Mouse (Mus musculus) heart, embryonic 14.5 days (tissue): ENCODE data around the gene Rps10. TPM values are rescaled to one million over a fixed set of nuclear protein-coding genes. Genes with fewer than 3 reads are reported as not detected.
A peak's percentile ranks its signal among the peaks of the same experiment; 100 is the strongest.

Source experiments
- ATAC-seq: fragments of 200-750 bp; cut with Nextera tagmentation; 2 replicates; pipeline ENCODE4 v1.8.0; 2017; ENCODE audit warnings: low read depth, moderate TSS enrichment; ENCODE audit not compliant: insufficient number of reproducible peaks, insufficient read depth, low FRiP score
- H3K27ac ChIP-seq, 2 experiments: fragments of 200-500 bp in 1 of 2; fragments of 300-500 bp in 1 of 2; sonication (generic) in 1 of 2; replicated peaks in 1 of 2; 2 replicates each; pipeline ENCODE4 v1.5.1; 2012 to 2014; ENCODE audit warnings: low read depth in 2 of 2, low read length in 2 of 2, control low read depth in 1 of 2, mild to moderate bottlenecking in 1 of 2, mixed read lengths in 1 of 2; ENCODE audit not compliant: control insufficient read depth in 1 of 2, insufficient read depth in 1 of 2
- H3K27me3 ChIP-seq: fragments of 300-500 bp; sonication (generic); 2 replicates; pipeline ENCODE4 v1.6.1; 2014; ENCODE audit warnings: mild to moderate bottlenecking, low read length, control low read depth; ENCODE audit not compliant: control insufficient read depth, insufficient read depth
- H3K36me3 ChIP-seq: fragments of 300-500 bp; sonication (generic); 2 replicates; pipeline ENCODE4 v1.6.1; 2014; ENCODE audit warnings: mild to moderate bottlenecking, control low read depth, low read length, mixed read lengths; ENCODE audit not compliant: control insufficient read depth, insufficient read depth
- H3K4me1 ChIP-seq, 2 experiments: fragments of 200-500 bp in 1 of 2; fragments of 300-500 bp in 1 of 2; sonication (generic) in 1 of 2; 2 replicates each; pipeline ENCODE4 v1.6.1; 2012 to 2014; ENCODE audit warnings: low read length in 2 of 2, control low read depth in 1 of 2, mixed read lengths in 1 of 2; ENCODE audit not compliant: control insufficient read depth in 2 of 2, insufficient read depth in 2 of 2
- H3K4me2 ChIP-seq: fragments of 300-500 bp; sonication (generic); 2 replicates; pipeline ENCODE4 v1.6.1; 2014; ENCODE audit warnings: mild to moderate bottlenecking, low read length
- H3K4me3 ChIP-seq, 2 experiments: fragments of 200-500 bp in 1 of 2; fragments of 300-500 bp in 1 of 2; sonication (generic) in 1 of 2; 2 replicates each; pipeline ENCODE4 v1.5.1; 2012 to 2014; ENCODE audit warnings: low read length in 2 of 2, mild to moderate bottlenecking in 2 of 2, control low read depth in 1 of 2, low read depth in 1 of 2, moderate library complexity in 1 of 2; ENCODE audit not compliant: control insufficient read depth in 1 of 2, insufficient read depth in 1 of 2
- H3K9ac ChIP-seq: fragments of 300-500 bp; sonication (generic); 2 replicates; pipeline ENCODE4 v1.6.1; 2014; ENCODE audit warnings: mild to moderate bottlenecking, low read length
- H3K9me3 ChIP-seq: fragments of 300-500 bp; sonication (generic); 2 replicates; pipeline ENCODE4 v1.6.1; 2016; ENCODE audit warnings: low read length, control low read depth; ENCODE audit not compliant: control insufficient read depth
- WGBS: fragments of 180-500 bp; shearing (Covaris S2); extraction: QIAGEN DNeasy Blood & Tissue Kit; methylation state at CpG from one replicate; pipeline ENCODE4 v1.1.7; 2014; 5-methylcytosine and 5-hydroxymethylcytosine counted together
- polyA plus RNA-seq: library from polyadenylated mRNA; unstranded; fragments of >200 nt; fragmentation: Nextera tagmentation; extraction: Ambion mirVana; gene quantifications from 2 replicates; pipeline ENCODE4 v1.2.1, GENCODE M21; 2014

The Rps10 gene
- polyA plus RNA-seq = 624 and 715 TPM in 2 replicates

DNA sequence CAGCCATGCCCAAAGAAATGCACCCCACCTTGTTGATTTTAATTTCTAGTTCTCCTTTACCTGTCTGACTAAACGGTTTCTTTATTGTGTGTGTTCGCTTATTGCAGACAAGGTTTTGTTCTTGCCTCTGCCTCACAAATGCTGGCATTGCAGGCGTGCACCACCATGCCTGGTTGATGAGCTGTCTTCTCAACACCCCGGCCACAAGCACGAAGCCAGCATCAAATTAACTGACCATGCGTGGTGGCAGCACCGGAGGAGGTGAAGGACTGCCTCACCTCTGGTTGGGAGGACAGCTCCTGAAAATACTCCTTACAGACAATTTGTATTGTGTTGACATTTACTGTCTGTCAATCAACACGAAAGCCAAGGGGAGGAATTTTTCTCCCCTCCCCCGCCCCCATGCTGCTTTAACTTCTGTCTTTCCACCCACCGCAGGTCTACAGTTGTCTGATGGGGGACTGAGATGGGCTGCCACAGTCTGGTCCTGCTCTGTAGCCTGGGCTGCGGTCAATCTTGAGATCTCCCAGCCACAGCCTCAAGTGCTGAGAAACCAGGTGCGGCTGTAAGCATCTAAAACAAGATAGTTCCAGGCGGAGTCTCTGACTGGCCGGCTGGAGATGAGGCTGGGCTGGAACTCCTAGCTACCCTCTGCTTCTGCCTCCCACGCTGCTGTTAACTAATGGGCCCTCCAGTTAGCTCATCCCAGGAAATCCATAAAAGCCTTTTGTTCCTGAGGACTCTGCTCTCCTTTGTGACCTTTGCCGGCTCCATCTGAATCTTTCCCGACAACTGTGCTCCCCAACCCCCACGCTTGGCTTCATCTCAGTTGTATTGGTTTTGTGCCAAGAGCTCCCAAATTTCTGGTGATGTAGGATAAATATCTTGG is at the start of gene Rps10:
Rps10 (minus strand) TSS at position 538 of the 889 bp plus-strand sequence.
- Histone ChIP-seq H3K27me3 (no peaks in the 10 kb centered on the region), H3K27ac (peak within 1 kb of the TSS; percentile 37 to 61; a peak in 3 of 4 replicates), H3K4me3 (peak within 1 kb of the TSS; percentile 38 to 69), H3K9me3 (no peaks in the 10 kb centered on the region), H3K36me3 (peaks cover 26% of the 10 kb centered on the region), H3K4me2 (peak within 1 kb of the TSS; percentile 96), H3K4me1 (peaks cover 13 to 29% of the 10 kb centered on the region in 2 experiments; a peak in 3 of 4 replicates), H3K9ac (no peak within 1 kb of the TSS)
- WGBS = 43% methylated on average over 18 of the region's 18 CpGs
- ATAC-seq = no peak

GRCm38 (mm10) chr17:27685550-27685913 is 49.1 kb upstream of the Rps10 start:
- Histone ChIP-seq H3K4me1 (peaks cover 7 to 12% of the 10 kb centered on the region in 2 experiments; a peak in 3 of 4 replicates), H3K27ac (no peak overlapping the region), H3K4me2 (peak overlapping the region; percentile 79), H3K36me3 (no peaks in the 10 kb centered on the region), H3K4me3 (peak overlapping the region; percentile 28 to 39; a peak in 3 of 4 replicates), H3K27me3 (peaks cover 59% of the 10 kb centered on the region), H3K9ac (peak overlapping the region; percentile 41; the same call in 1 of the 2 replicates), H3K9me3 (no peaks in the 10 kb centered on the region)
- WGBS = 4% methylated on average over 11 of the region's 11 CpGs
- ATAC-seq = no peak

DNA sequence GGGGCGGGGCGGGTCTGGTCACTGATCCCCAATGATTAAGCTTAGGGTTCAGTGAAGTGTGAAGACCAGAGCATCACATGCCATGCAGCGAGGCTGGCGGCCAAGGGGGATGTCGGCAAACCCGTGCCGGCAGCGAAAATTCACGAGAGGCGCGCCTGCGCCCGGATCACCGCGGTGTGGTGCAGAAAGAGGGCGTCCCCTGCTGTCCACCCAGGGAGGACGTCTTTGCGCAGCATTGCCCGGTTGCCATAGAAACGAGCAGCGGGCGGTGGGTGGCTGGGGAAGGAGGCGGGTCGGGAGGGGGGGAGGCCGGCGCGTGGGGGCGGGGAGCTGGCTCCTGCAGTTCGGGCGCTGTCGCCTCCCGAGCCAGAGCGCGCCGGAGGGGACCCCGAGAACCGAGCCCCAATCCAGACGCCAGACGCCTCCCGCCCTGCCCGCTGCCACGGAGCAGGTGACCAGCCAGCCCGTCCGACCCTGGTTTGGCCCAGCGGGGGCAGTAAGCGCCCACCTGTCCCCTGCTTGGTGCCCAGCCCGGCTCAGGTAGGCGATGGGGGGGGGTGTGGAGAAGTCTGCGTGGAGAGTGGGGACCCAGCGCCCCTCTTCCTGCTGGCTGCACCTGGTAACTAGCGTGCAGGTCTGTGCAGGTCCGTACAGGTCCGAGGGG is 48.5 kb upstream of the Rps10 start:
- ATAC-seq = no peak
- H3K36me3 ChIP-seq = no peaks in the 10 kb centered on the region
- H3K4me1 ChIP-seq = peaks cover 7 to 12% of the 10 kb centered on the region in 2 experiments; a peak in 3 of 4 replicates
- peaks cover 59% of the 10 kb centered on the region for H3K27me3 ChIP-seq
- peak overlapping the region; percentile 41; the same call in 1 of the 2 replicates for H3K9ac ChIP-seq
- H3K9me3 ChIP-seq = no peaks in the 10 kb centered on the region
- peak overlapping the region; percentile 28 to 39 for H3K4me3 ChIP-seq
- 1% methylated on average over 49 of the region's 53 CpGs for WGBS
- peak overlapping the region; percentile 79 for H3K4me2 ChIP-seq
- H3K27ac ChIP-seq = no peak overlapping the region

DNA sequence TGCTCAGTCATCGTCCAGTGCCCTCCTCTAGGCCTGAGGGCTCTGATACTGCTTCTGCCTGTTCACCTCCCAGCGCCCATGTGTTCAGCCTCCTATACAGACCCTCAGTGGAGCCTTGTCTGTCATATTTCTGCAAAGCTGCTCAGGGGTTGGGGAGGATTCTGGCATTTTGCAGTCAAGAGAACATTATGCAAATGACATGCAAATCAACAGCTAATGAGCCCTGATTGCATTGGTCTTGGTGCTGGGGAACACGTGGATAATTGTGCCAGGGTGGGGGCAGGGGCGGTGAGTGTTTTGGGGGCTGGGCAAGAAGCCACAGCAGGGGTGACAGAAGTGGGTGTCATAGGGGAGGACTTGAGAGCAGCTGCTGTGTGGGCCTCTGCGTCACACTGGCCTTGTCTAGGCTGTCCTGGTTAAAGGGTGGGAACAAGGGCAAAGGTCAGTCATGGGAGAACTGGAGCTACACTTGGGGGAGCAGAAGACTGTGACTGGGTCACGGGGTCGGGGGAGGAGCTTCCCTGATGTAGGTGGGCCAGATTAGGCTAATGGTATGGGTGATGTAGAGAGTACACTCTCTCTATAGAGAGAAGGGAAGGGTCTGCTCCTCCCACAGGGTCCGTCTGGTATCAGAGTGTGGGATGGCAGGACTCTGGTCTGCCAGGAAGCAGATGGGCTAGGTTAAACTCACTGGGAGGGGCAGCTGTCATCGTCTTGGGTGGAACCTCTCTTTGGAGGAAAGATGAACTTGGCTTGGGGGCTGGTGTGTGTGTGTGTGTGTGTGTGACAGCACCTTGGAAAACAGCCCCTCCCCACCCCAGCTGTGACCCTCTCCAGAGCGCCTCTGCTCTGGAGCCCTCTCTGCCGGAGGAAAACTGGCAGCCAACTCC is 42.7 kb upstream of the Rps10 start:
- Histone ChIP-seq H3K9ac (no peak overlapping the region), H3K27me3 (peaks cover 12% of the 10 kb centered on the region), H3K27ac (no peak overlapping the region), H3K36me3 (no peaks in the 10 kb centered on the region), H3K4me1 (no peaks in the 10 kb centered on the region; a peak in 1 of 4 replicates), H3K4me3 (no peak overlapping the region), H3K9me3 (no peaks in the 10 kb centered on the region), H3K4me2 (no peak overlapping the region)
- WGBS = 43% methylated on average over 11 of the region's 11 CpGs
- ATAC-seq = no peak; the same call in 1 of the 2 replicates

DNA sequence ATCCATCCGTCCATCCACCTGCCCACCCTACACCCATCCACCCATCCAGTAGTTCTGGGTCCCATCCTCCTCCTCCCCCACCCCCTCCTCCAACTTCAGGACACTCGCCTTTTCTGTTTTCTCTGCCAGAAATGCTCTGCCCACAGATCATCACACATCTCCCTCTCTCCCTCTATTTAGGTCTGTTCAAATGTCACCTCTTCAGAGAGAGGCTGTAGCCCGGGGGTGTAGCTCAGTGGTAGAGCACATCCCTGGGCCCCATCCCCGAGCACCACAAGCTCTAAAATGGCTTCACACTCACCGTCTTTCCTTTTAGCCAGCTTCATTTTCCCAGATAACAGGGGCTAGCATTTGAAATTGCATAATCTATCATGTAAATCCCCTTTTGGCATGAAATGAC is 41.3 kb upstream of the Rps10 start:
- WGBS = 77% methylated on average over 5 of the region's 5 CpGs

DNA sequence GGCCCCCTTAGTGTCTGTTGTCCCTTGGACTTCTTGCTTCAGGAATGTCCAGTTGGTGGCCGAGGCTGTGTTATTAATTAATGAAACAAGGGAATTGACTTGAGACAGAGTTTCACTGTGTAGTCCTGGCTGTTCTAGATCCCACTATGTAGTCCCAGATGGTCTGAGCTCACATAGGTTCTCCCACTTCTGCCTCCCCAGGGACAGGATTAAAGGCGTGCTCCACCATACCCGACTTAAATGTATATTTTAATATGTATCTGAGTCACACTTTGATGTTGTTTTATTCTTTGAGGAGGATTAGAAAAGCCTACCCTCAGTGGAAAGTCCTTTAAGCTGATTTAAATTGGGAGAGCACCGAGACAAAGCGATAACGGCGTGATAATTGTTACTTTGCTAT is 39.8 kb upstream of the Rps10 start:
- Histone ChIP-seq H3K27ac (no peak overlapping the region), H3K27me3 (no peaks in the 10 kb centered on the region), H3K4me3 (no peak overlapping the region), H3K4me2 (no peak overlapping the region), H3K36me3 (no peaks in the 10 kb centered on the region), H3K4me1 (no peaks in the 10 kb centered on the region; a peak in 1 of 4 replicates), H3K9me3 (no peaks in the 10 kb centered on the region), H3K9ac (no peak overlapping the region)
- ATAC-seq = no peak
- WGBS = 38% methylated on average over 7 of the region's 7 CpGs

More for the DNA sequence above, 41.3 kb upstream of the Rps10 start:
- no peak overlapping the region for H3K9ac ChIP-seq
- no peaks in the 10 kb centered on the region for H3K9me3 ChIP-seq
- no peaks in the 10 kb centered on the region for H3K27me3 ChIP-seq
- H3K36me3 ChIP-seq = no peaks in the 10 kb centered on the region
- H3K27ac ChIP-seq = no peak overlapping the region
- H3K4me3 ChIP-seq = no peak overlapping the region
- no peak overlapping the region for H3K4me2 ChIP-seq
- ATAC-seq = no peak
- H3K4me1 ChIP-seq = no peaks in the 10 kb centered on the region; a peak in 1 of 4 replicates

DNA sequence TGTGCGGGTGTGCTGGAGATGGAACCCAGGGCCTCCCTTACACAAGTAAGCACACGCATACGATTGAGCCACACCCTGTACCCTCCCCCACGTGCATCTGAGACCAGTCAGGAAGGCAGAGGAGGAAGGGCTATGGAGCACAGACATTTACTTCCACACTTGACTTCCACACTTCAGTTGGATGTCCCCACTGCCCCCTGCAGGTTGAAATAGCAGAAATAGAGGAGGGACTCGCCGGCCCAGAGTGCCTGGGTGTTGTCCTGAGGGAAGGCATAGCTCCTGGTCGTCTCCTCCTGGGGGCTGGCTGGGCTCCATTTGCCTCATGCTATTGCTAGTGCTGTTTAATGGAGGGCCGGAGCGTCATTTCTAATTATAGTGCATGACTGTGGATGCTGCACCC is 39.0 kb upstream of the Rps10 start:
- H3K4me2 ChIP-seq = no peak overlapping the region
- no peak overlapping the region for H3K4me3 ChIP-seq
- no peak overlapping the region for H3K27ac ChIP-seq
- H3K27me3 ChIP-seq = no peaks in the 10 kb centered on the region
- no peak for ATAC-seq
- WGBS = 49% methylated on average over 9 of the region's 9 CpGs
- H3K36me3 ChIP-seq = no peaks in the 10 kb centered on the region
- no peak overlapping the region for H3K9ac ChIP-seq
- no peaks in the 10 kb centered on the region for H3K9me3 ChIP-seq
- no peaks in the 10 kb centered on the region; a peak in 1 of 4 replicates for H3K4me1 ChIP-seq
